In genomic region chr12:15472741-15473140, GRCm38 (mm10) we compare ENCODE assay signal across 17 mouse cellular contexts.
A peak's percentile ranks its signal among the peaks of the same experiment; 100 is the strongest.
DNase-seq lines count a peak whose midpoint lies in the region.
"Had no signal": no experiment of that assay in that cellular context is flagged by ENCODE, and none has a peak within 500 bp of the region (broad histone marks: within the 10 kb centered on the region; RNA-seq: fewer than 3 reads in every experiment).

No protein-coding gene starts in this region.

- peak; percentile 5 for DNase-seq in layer of hippocampus, adult 11-12 months (ENCODE audit: low spot score)
- DNase-seq in layer of hippocampus, postnatal 10 days (ENCODE audit: low spot score in 2 of 2) = no peak
- peak; percentile 9 to 20 for DNase-seq in left cerebral cortex, postnatal 14 days (ENCODE audit: low spot score in 2 of 2)
- DNase-seq in left cerebral cortex, adult 9 months (ENCODE audit: low spot score in 2 of 2) = no peak
- peak; percentile 8 to 13 for DNase-seq in right cerebral cortex, adult 2 months (ENCODE audit: low spot score in 2 of 2)
- DNase-seq in right cerebral cortex, postnatal 36 days (ENCODE audit: low spot score in 2 of 2) = no peak
- DNase-seq in telencephalon, adult 2 months (ENCODE audit: low read depth, low spot score) = peak; percentile 32
- DNase-seq: adrenal gland, postnatal 10 days; adrenal gland, postnatal 36 days; B cell, adult 2 months; cerebellum, adult 11 months; cerebellum, adult 2 months; cerebellum, adult 9-11 months; cerebellum, postnatal 25 days; gastrocnemius, adult 2 months; gastrocnemius, postnatal 14 days; heart, adult 11 months had no signal

- intact Hi-C loops in left cerebral cortex, postnatal 14 days (cut with DNase I) = no loop called here

Comparison
In these comparisons a context has a peak if more than half of its experiments do, and no peak if none do; other contexts are left out.
1. DNase-seq: peak in layer of hippocampus, adult 11-12 months (single experiment), left cerebral cortex, postnatal 14 days (2 of 2), right cerebral cortex, adult 2 months (2 of 2) and telencephalon, adult 2 months (single experiment); none in layer of hippocampus, postnatal 10 days (0 of 2), left cerebral cortex, adult 9 months (0 of 2) and right cerebral cortex, postnatal 36 days (0 of 2).